Mouse (Mus musculus) limb, embryonic 14.5 days (tissue): Measurements from ENCODE around the gene Sept3. TPM values are rescaled to one million over a fixed set of nuclear protein-coding genes. Genes with fewer than 3 reads are reported as not detected.
"Not testable (repeated sequence)": the region's sequence is repeated elsewhere in the genome, so short reads cannot be mapped to it uniquely, and the experiment has no call there.

Experiments used
- ATAC-seq: fragments of 200-750 bp; cut with Nextera tagmentation; 2 replicates; pipeline ENCODE4 v1.8.0; 2017; ENCODE audit warnings: low read depth, moderate number of reproducible peaks, moderate TSS enrichment; ENCODE audit not compliant: low FRiP score
- DNase-seq: peaks from one replicate; pipeline ENCODE4 v3.0.0-alpha.2; 2015; ENCODE audit warnings: low spot score
- H3K27ac ChIP-seq: fragments of 300-500 bp; sonication (generic); replicated peaks from 2 replicates; pipeline ENCODE4 v1.5.1; 2014; ENCODE audit warnings: low read depth, mild to moderate bottlenecking, low read length, moderate library complexity, mixed read lengths
- H3K27me3 ChIP-seq: fragments of 300-500 bp; sonication (generic); 2 replicates; pipeline ENCODE4 v1.6.1; 2014; ENCODE audit warnings: low read length, mixed read lengths; ENCODE audit not compliant: control insufficient read depth, insufficient read depth
- H3K36me3 ChIP-seq: fragments of 300-500 bp; sonication (generic); 2 replicates; pipeline ENCODE4 v1.6.1; 2014; ENCODE audit warnings: mild to moderate bottlenecking, low read length, moderate library complexity, mixed read lengths; ENCODE audit not compliant: control insufficient read depth, insufficient read depth
- H3K4me1 ChIP-seq: fragments of 300-500 bp; sonication (generic); 2 replicates; pipeline ENCODE4 v1.6.1; 2014; ENCODE audit warnings: antibody characterized with exemption, low read length, mixed read lengths; ENCODE audit not compliant: control insufficient read depth, insufficient read depth
- H3K4me2 ChIP-seq: fragments of 300-500 bp; sonication (generic); replicated peaks from 2 replicates; pipeline ENCODE4 v1.6.1; 2014; ENCODE audit warnings: low read depth, mild to moderate bottlenecking, low read length, moderate library complexity; ENCODE audit not compliant: severe bottlenecking
- H3K4me3 ChIP-seq: fragments of 300-500 bp; sonication (generic); replicated peaks from 2 replicates; pipeline ENCODE4 v1.5.1; 2014; ENCODE audit warnings: low read length
- H3K9ac ChIP-seq: fragments of 300-500 bp; sonication (generic); 2 replicates; pipeline ENCODE4 v1.6.1; 2014; ENCODE audit warnings: mild to moderate bottlenecking, low read depth, low read length, moderate library complexity; ENCODE audit not compliant: severe bottlenecking
- H3K9me3 ChIP-seq: fragments of 300-500 bp; sonication (generic); 2 replicates; pipeline ENCODE4 v1.6.1; 2016; ENCODE audit warnings: low read length; ENCODE audit not compliant: control insufficient read depth
- POLR2A ChIP-seq: fragments of 200-500 bp; IDR thresholded peaks from 2 replicates; pipeline ENCODE4 v1.8.0; 2012; ENCODE audit warnings: inconsistent platforms, mild to moderate bottlenecking, moderate library complexity, borderline replicate concordance; ENCODE audit not compliant: insufficient read depth, insufficient read length; ENCODE audit errors: extremely low read depth
- WGBS: fragments of 180-500 bp; shearing (Covaris S2); extraction: QIAGEN DNeasy Blood & Tissue Kit; methylation state at CpG from one replicate; pipeline ENCODE4 v1.1.7; 2014; 5-methylcytosine and 5-hydroxymethylcytosine counted together
- polyA plus RNA-seq, 2 experiments: library from polyadenylated mRNA; depleted of rRNA in 1 of 2; stranded (reverse) in 1 of 2; unstranded in 1 of 2; fragments of >200 nt; fragmentation: Nextera tagmentation in 1 of 2; extraction: Ambion mirVana in 1 of 2; gene quantifications; 2 replicates each; pipeline versions ENCODE4 v1.2.1 to v1.2.3; 2012 to 2014

Sept3 gene
- polyA plus RNA-seq, 2 experiments: 12.0 to 23.7 TPM

- peak; percentile 97 for ATAC-seq
- H3K4me2 ChIP-seq: peak within 1 kb of the TSS; percentile 94
- WGBS: under 1% methylated on average over 47 of the region's 65 CpGs
- H3K9me3 ChIP-seq: no peaks in the 10 kb centered on the region
- peak within 1 kb of the TSS; percentile 62 for H3K9ac ChIP-seq
- H3K4me3 ChIP-seq: peak within 1 kb of the TSS; percentile 76
- no peaks in the 10 kb centered on the region for H3K27me3 ChIP-seq
- no peak for TF ChIP-seq POLR2A
- H3K36me3 ChIP-seq: peaks cover 2% of the 10 kb centered on the region; the same call in 1 of the 2 replicates
- peak; percentile 93 for DNase-seq
- peak within 1 kb of the TSS; percentile 48; the same call in 1 of the 2 replicates for H3K27ac ChIP-seq
- no peaks in the 10 kb centered on the region for H3K4me1 ChIP-seq
These were observed 30.4 kb upstream of the Sept3 start, which contains the start of gene Cenpm for GRCm38 (mm10) chr15:82244115-82244804. TSS of gene Cenpm (minus strand) at chr15:82244748.

GRCm38 (mm10) chr15:82244805-82245161, 29.9 kb upstream of the Sept3 start:
- not testable (repeated sequence) for DNase-seq, H3K36me3 ChIP-seq, H3K9me3 ChIP-seq, H3K4me1 ChIP-seq, H3K27me3 ChIP-seq, ATAC-seq
- Histone ChIP-seq H3K9ac (peak overlapping the region; percentile 47; the same call in 1 of the 2 replicates), H3K27ac (peak overlapping the region; percentile 48; the same call in 1 of the 2 replicates), H3K4me2 (peak overlapping the region; percentile 94), H3K4me3 (peak overlapping the region; percentile 76)
- WGBS: 21% methylated on average over 9 of the region's 9 CpGs

- Histone ChIP-seq H3K27ac (no peak overlapping the region), H3K36me3 (no peaks in the 10 kb centered on the region), H3K4me1 (no peaks in the 10 kb centered on the region), H3K9ac (no peak overlapping the region), H3K9me3 (no peaks in the 10 kb centered on the region), H3K4me2 (no peak overlapping the region), H3K4me3 (no peak overlapping the region), H3K27me3 (no peaks in the 10 kb centered on the region)
- WGBS: 58% methylated on average over 3 of the region's 3 CpGs
- no peak for ATAC-seq
- no peak for DNase-seq
- TF ChIP-seq POLR2A: no peak
These were observed 27.4 kb upstream of the Sept3 start for GRCm38 (mm10) chr15:82247131-82247776.

GRCm38 (mm10) chr15:82251579-82251978, 23.1 kb upstream of the Sept3 start:
- Histone ChIP-seq H3K27ac (no peak overlapping the region), H3K9ac (no peak overlapping the region), H3K4me3 (no peak overlapping the region), H3K9me3 (no peaks in the 10 kb centered on the region), H3K36me3 (no peaks in the 10 kb centered on the region), H3K4me1 (no peaks in the 10 kb centered on the region), H3K4me2 (no peak overlapping the region), H3K27me3 (no peaks in the 10 kb centered on the region)
- 94% methylated on average over 3 of the region's 3 CpGs for WGBS
- TF ChIP-seq POLR2A: no peak
- DNase-seq (no peak), ATAC-seq (no peak)

- no peak within 1 kb of the TSS for H3K4me3 ChIP-seq
- DNase-seq: no peak
- no peak within 1 kb of the TSS for H3K9ac ChIP-seq
- H3K36me3 ChIP-seq: no peaks in the 10 kb centered on the region
- H3K4me2 ChIP-seq: no peak within 1 kb of the TSS
- ATAC-seq: no peak
- WGBS: 91% methylated on average over 6 of the region's 6 CpGs
- no peak within 1 kb of the TSS for H3K27ac ChIP-seq
- H3K27me3 ChIP-seq: no peaks in the 10 kb centered on the region
- H3K9me3 ChIP-seq: no peaks in the 10 kb centered on the region
- TF ChIP-seq POLR2A: no peak
- no peaks in the 10 kb centered on the region for H3K4me1 ChIP-seq
These were observed 22.6 kb upstream of the Sept3 start, which contains the start of gene 1500009C09Rik for GRCm38 (mm10) chr15:82252097-82252496. TSS of gene 1500009C09Rik (plus strand) at chr15:82252397.
